Mouse (Mus musculus): Measurements from ENCODE around the gene Npas2.

Npas2 gene

GRCm38 (mm10) chr1:39374231-39374809 is 180.8 kb downstream of the Npas2 start:
- DNase-seq (ENCODE audit: low read depth, low spot score) = peak; percentile 29

GRCm38 (mm10) chr1:39376121-39376520 is 182.6 kb downstream of the Npas2 start:
- peak; percentile 21 for DNase-seq (ENCODE audit: low read depth, low spot score)

- peak; percentile 27 for DNase-seq (ENCODE audit: low read depth, low spot score)
These were observed 183.3 kb downstream of the Npas2 start for GRCm38 (mm10) chr1:39376726-39377240.

- no peak for DNase-seq (ENCODE audit: low read depth, low spot score)
These were observed 185.0 kb downstream of the Npas2 start for GRCm38 (mm10) chr1:39378540-39378939.

GRCm38 (mm10) chr1:39379021-39379420 is 185.5 kb downstream of the Npas2 start:
- DNase-seq (ENCODE audit: low read depth, low spot score) = no peak

- DNase-seq (ENCODE audit: low read depth, low spot score) = no peak
These were observed 187.5 kb downstream of the Npas2 start for GRCm38 (mm10) chr1:39381017-39381416.

GRCm38 (mm10) chr1:39384914-39385313 is 191.4 kb downstream of the Npas2 start:
- no peak for DNase-seq (ENCODE audit: low read depth, low spot score)

GRCm38 (mm10) chr1:39386456-39386855 is 192.9 kb downstream of the Npas2 start:
- no peak for DNase-seq (ENCODE audit: low read depth, low spot score)

- no peak for DNase-seq (ENCODE audit: low read depth, low spot score)
These were observed 194.0 kb downstream of the Npas2 start for GRCm38 (mm10) chr1:39387497-39387896.

GRCm38 (mm10) chr1:39388163-39388562 is 194.6 kb downstream of the Npas2 start:
- DNase-seq (ENCODE audit: low read depth, low spot score) = no peak

GRCm38 (mm10) chr1:39389338-39389737 is 195.8 kb downstream of the Npas2 start:
- DNase-seq (ENCODE audit: low read depth, low spot score) = no peak

- DNase-seq (ENCODE audit: low read depth, low spot score) = no peak
These were observed 198.1 kb downstream of the Npas2 start for GRCm38 (mm10) chr1:39391652-39392051.

GRCm38 (mm10) chr1:39392189-39392588 is 198.7 kb downstream of the Npas2 start:
- DNase-seq (ENCODE audit: low read depth, low spot score) = peak; percentile 84

GRCm38 (mm10) chr1:39393217-39393867 is 199.8 kb downstream of the Npas2 start:
- DNase-seq (ENCODE audit: low read depth, low spot score) = no peak

- no peak for DNase-seq (ENCODE audit: low read depth, low spot score)
These were observed 200.6 kb downstream of the Npas2 start for GRCm38 (mm10) chr1:39394096-39394495.

GRCm38 (mm10) chr1:39394650-39395049 is 201.1 kb downstream of the Npas2 start:
- no peak for DNase-seq (ENCODE audit: low read depth, low spot score)

- no peak for DNase-seq (ENCODE audit: low read depth, low spot score)
These were observed 202.8 kb downstream of the Npas2 start for GRCm38 (mm10) chr1:39396347-39396746.

GRCm38 (mm10) chr1:39398284-39398683 is 204.8 kb downstream of the Npas2 start:
- no peak for DNase-seq (ENCODE audit: low read depth, low spot score)

- no peak for DNase-seq (ENCODE audit: low read depth, low spot score)
These were observed 205.7 kb downstream of the Npas2 start for GRCm38 (mm10) chr1:39399228-39399627.

GRCm38 (mm10) chr1:39400173-39400572 is 206.6 kb downstream of the Npas2 start:
- no peak for DNase-seq (ENCODE audit: low read depth, low spot score)

GRCm38 (mm10) chr1:39407108-39407507 is 213.6 kb downstream of the Npas2 start:
- no peak for DNase-seq (ENCODE audit: low read depth, low spot score)

GRCm38 (mm10) chr1:39408123-39408522 is 214.6 kb downstream of the Npas2 start:
- no peak for DNase-seq (ENCODE audit: low read depth, low spot score)

GRCm38 (mm10) chr1:39408668-39409067 is 215.1 kb downstream of the Npas2 start:
- no peak for DNase-seq (ENCODE audit: low read depth, low spot score)
